Mouse (Mus musculus) stomach, embryonic 14.5 days (tissue): ENCODE data around the gene 2200002D01Rik. TPM values are rescaled to one million over a fixed set of nuclear protein-coding genes. Genes with fewer than 3 reads are reported as not detected.

Experiments
- ATAC-seq: fragments of 200-750 bp; cut with Nextera tagmentation; 2 replicates; pipeline ENCODE4 v1.8.0; 2017; ENCODE audit warnings: low read depth, moderate TSS enrichment; ENCODE audit not compliant: insufficient number of reproducible peaks, insufficient read depth, low FRiP score
- H3K27ac ChIP-seq: fragments of 300-500 bp; sonication (generic); 2 replicates; pipeline ENCODE4 v1.5.1; 2014; ENCODE audit warnings: mild to moderate bottlenecking, low read length, moderate library complexity, mixed read lengths
- H3K27me3 ChIP-seq: fragments of 300-500 bp; sonication (generic); 2 replicates; pipeline ENCODE4 v1.6.1; 2014; ENCODE audit warnings: low read length, control low read depth, mixed read lengths; ENCODE audit not compliant: control insufficient read depth, insufficient read depth
- H3K36me3 ChIP-seq: fragments of 300-500 bp; sonication (generic); 2 replicates; pipeline ENCODE4 v1.6.1; 2014; ENCODE audit warnings: mild to moderate bottlenecking, control low read depth, low read length, moderate library complexity, mixed read lengths; ENCODE audit not compliant: control insufficient read depth, insufficient read depth
- H3K4me1 ChIP-seq: fragments of 300-500 bp; sonication (generic); 2 replicates; pipeline ENCODE4 v1.6.1; 2014; ENCODE audit warnings: low read length, control low read depth, mixed read lengths; ENCODE audit not compliant: control insufficient read depth, insufficient read depth
- H3K4me2 ChIP-seq: fragments of 300-500 bp; sonication (generic); replicated peaks from 2 replicates; pipeline ENCODE4 v1.6.1; 2014; ENCODE audit warnings: low read depth, low read length, control low read depth
- H3K4me3 ChIP-seq: fragments of 300-500 bp; sonication (generic); 2 replicates; pipeline ENCODE4 v1.5.1; 2014; ENCODE audit warnings: low read depth, low read length, control low read depth
- H3K9ac ChIP-seq: fragments of 300-500 bp; sonication (generic); replicated peaks from 2 replicates; pipeline ENCODE4 v1.6.1; 2014; ENCODE audit warnings: low read depth, mild to moderate bottlenecking, control low read depth, low read length, moderate library complexity, mixed read lengths
- H3K9me3 ChIP-seq: fragments of 300-500 bp; sonication (generic); 2 replicates; pipeline ENCODE4 v1.6.1; 2016; ENCODE audit warnings: low read depth, low read length, control low read depth; ENCODE audit not compliant: control insufficient read depth
- WGBS: fragments of 180-500 bp; shearing (Covaris S2); extraction: QIAGEN DNeasy Blood & Tissue Kit; methylation state at CpG from one replicate; pipeline ENCODE4 v1.1.7; 2014; 5-methylcytosine and 5-hydroxymethylcytosine counted together
- polyA plus RNA-seq: library from polyadenylated mRNA; unstranded; fragments of >200 nt; fragmentation: Nextera tagmentation; extraction: Ambion mirVana; gene quantifications from 2 replicates; pipeline ENCODE4 v1.2.1, GENCODE M21; 2014

The 2200002D01Rik gene
- polyA plus RNA-seq, 1 experiment from 2014 or later, result 36.6 TPM

- H3K27ac ChIP-seq, result peak overlapping the region; percentile 90
- 30% methylated on average over 11 of the region's 11 CpGs for WGBS
- H3K4me2 ChIP-seq, result peak overlapping the region; percentile 82
These were observed 42.6 kb upstream of the 2200002D01Rik start for GRCm38 (mm10) chr7:29290691-29291485.

GRCm38 (mm10) chr7:29289856-29290255, 41.6 kb upstream of the 2200002D01Rik start:
- ATAC-seq, result no peak; the same call in 1 of the 2 replicates
- peak overlapping the region; percentile 56 for H3K4me3 ChIP-seq
- no peaks in the 10 kb centered on the region for H3K9me3 ChIP-seq
- no peaks in the 10 kb centered on the region for H3K27me3 ChIP-seq
- peak overlapping the region; percentile 82 for H3K4me2 ChIP-seq
- no peaks in the 10 kb centered on the region for H3K36me3 ChIP-seq
- WGBS, result 47% methylated on average over 6 of the region's 6 CpGs
- peaks cover 36% of the 10 kb centered on the region for H3K4me1 ChIP-seq
- 0 out of 2 replicates have a peak overlapping the region, but pooled peaks have one; percentile 61 for H3K9ac ChIP-seq
- peak overlapping the region; percentile 90 for H3K27ac ChIP-seq

More at GRCm38 (mm10) chr7:29290691-29291485, 42.6 kb upstream of the 2200002D01Rik start:
- no peaks in the 10 kb centered on the region for H3K36me3 ChIP-seq
- peaks cover 36% of the 10 kb centered on the region for H3K4me1 ChIP-seq
- H3K9ac ChIP-seq, result peak overlapping the region; percentile 21; the same call in 1 of the 2 replicates
- no peaks in the 10 kb centered on the region for H3K9me3 ChIP-seq
- no peak for ATAC-seq
- peak overlapping the region; percentile 56 for H3K4me3 ChIP-seq
- no peaks in the 10 kb centered on the region for H3K27me3 ChIP-seq

GRCm38 (mm10) chr7:29288942-29289638, 40.8 kb upstream of the 2200002D01Rik start, which contains the start of gene Ppp1r14a:
Gene Ppp1r14a (plus strand): TSS chr7:29289308.
- Histone ChIP-seq H3K36me3 (no peaks in the 10 kb centered on the region), H3K4me3 (peak within 1 kb of the TSS; percentile 56), H3K4me2 (peak within 1 kb of the TSS; percentile 82), H3K9ac (peak within 1 kb of the TSS; percentile 61), H3K4me1 (peaks cover 36% of the 10 kb centered on the region), H3K27ac (peak within 1 kb of the TSS; percentile 90), H3K9me3 (no peaks in the 10 kb centered on the region), H3K27me3 (no peaks in the 10 kb centered on the region)
- WGBS, result 2% methylated on average over 59 of the region's 59 CpGs
- no peak; the same call in 1 of the 2 replicates for ATAC-seq

- peak; percentile 43; the same call in 1 of the 2 replicates for ATAC-seq
These were observed 39.8 kb upstream of the 2200002D01Rik start for GRCm38 (mm10) chr7:29288079-29288478.

GRCm38 (mm10) chr7:29287481-29287880, 39.2 kb upstream of the 2200002D01Rik start:
- no peak overlapping the region for H3K9ac ChIP-seq
- H3K36me3 ChIP-seq, result no peaks in the 10 kb centered on the region
- H3K4me3 ChIP-seq, result no peak overlapping the region
- 0 out of 2 replicates have a peak, but pooled peaks cover 3% of the 10 kb centered on the region for H3K27me3 ChIP-seq
- ATAC-seq, result no peak
- peaks cover 25% of the 10 kb centered on the region for H3K4me1 ChIP-seq
- no peaks in the 10 kb centered on the region for H3K9me3 ChIP-seq
- no peak overlapping the region for H3K27ac ChIP-seq
- 89% methylated on average over 7 of the region's 7 CpGs for WGBS
- H3K4me2 ChIP-seq, result no peak overlapping the region

More at GRCm38 (mm10) chr7:29288079-29288478, 39.8 kb upstream of the 2200002D01Rik start:
- Histone ChIP-seq H3K4me2 (no peak overlapping the region), H3K27ac (no peak overlapping the region), H3K27me3 (no peaks in the 10 kb centered on the region), H3K9me3 (no peaks in the 10 kb centered on the region), H3K9ac (no peak overlapping the region), H3K36me3 (no peaks in the 10 kb centered on the region), H3K4me1 (peaks cover 29% of the 10 kb centered on the region), H3K4me3 (no peak overlapping the region)
- 75% methylated on average over 2 of the region's 2 CpGs for WGBS

GRCm38 (mm10) chr7:29284523-29284922, 36.3 kb upstream of the 2200002D01Rik start:
- H3K27me3 ChIP-seq, result 0 out of 2 replicates have a peak, but pooled peaks cover 6% of the 10 kb centered on the region
- 83% methylated on average over 6 of the region's 6 CpGs for WGBS
- H3K27ac ChIP-seq, result no peak overlapping the region
- H3K4me3 ChIP-seq, result no peak overlapping the region
- no peaks in the 10 kb centered on the region for H3K36me3 ChIP-seq
- no peak overlapping the region for H3K9ac ChIP-seq
- ATAC-seq, result no peak
- no peak overlapping the region for H3K4me2 ChIP-seq
- peaks cover 9% of the 10 kb centered on the region; the same call in 1 of the 2 replicates for H3K4me1 ChIP-seq
- H3K9me3 ChIP-seq, result no peaks in the 10 kb centered on the region

GRCm38 (mm10) chr7:29283876-29284275, 35.6 kb upstream of the 2200002D01Rik start:
- Histone ChIP-seq H3K4me3 (no peak overlapping the region), H3K9me3 (no peaks in the 10 kb centered on the region), H3K4me1 (peaks cover 9% of the 10 kb centered on the region; the same call in 1 of the 2 replicates), H3K27ac (no peak overlapping the region), H3K9ac (no peak overlapping the region), H3K27me3 (0 out of 2 replicates have a peak, but pooled peaks cover 6% of the 10 kb centered on the region), H3K36me3 (no peaks in the 10 kb centered on the region), H3K4me2 (no peak overlapping the region)
- WGBS, result 85% methylated on average over 4 of the region's 4 CpGs
- no peak for ATAC-seq

GRCm38 (mm10) chr7:29282074-29282554, 33.8 kb upstream of the 2200002D01Rik start:
- 7% methylated on average over 21 of the region's 21 CpGs for WGBS
- peak overlapping the region; percentile 86; the same call in 1 of the 2 replicates for H3K27ac ChIP-seq
- ATAC-seq, result peak; percentile 1; the same call in 1 of the 2 replicates

More at GRCm38 (mm10) chr7:29282074-29282554, 33.8 kb upstream of the 2200002D01Rik start:
- H3K4me1 ChIP-seq, result peaks cover 9% of the 10 kb centered on the region; the same call in 1 of the 2 replicates
- 0 out of 2 replicates have a peak, but pooled peaks cover 6% of the 10 kb centered on the region for H3K27me3 ChIP-seq
- H3K36me3 ChIP-seq, result no peaks in the 10 kb centered on the region
- peak overlapping the region; percentile 48 for H3K4me3 ChIP-seq
- no peaks in the 10 kb centered on the region for H3K9me3 ChIP-seq
- H3K4me2 ChIP-seq, result peak overlapping the region; percentile 74
- peak overlapping the region; percentile 57; the same call in 1 of the 2 replicates for H3K9ac ChIP-seq
